Mouse (Mus musculus): ENCODE measurements around the gene AW011738. TPM values are rescaled to one million over a fixed set of nuclear protein-coding genes. Genes with fewer than 3 reads are reported as not detected.

Gene AW011738
- polyA plus RNA-seq, 1 experiment, result 1.8 TPM

- peak overlapping the region; percentile 71 for H3K4me3 ChIP-seq (ENCODE audit: low read depth, low read length)
- no peak overlapping the region for H3K27ac ChIP-seq (ENCODE audit: insufficient read depth, low read depth, low read length)
- no peaks in the 10 kb centered on the region for H3K27me3 ChIP-seq (ENCODE audit: control insufficient read depth, insufficient read depth, low read length)
- H3K36me3 ChIP-seq (ENCODE audit: control insufficient read depth, insufficient read depth, low read length), result peaks cover 26% of the 10 kb centered on the region
- TF ChIP-seq POLR2A (IDR thresholded peaks at IDR 0.05; ENCODE audit: low read depth, low read length), result no peak
- H3K4me1 ChIP-seq (ENCODE audit: control insufficient read depth, insufficient read depth, insufficient read length, low read length), result peaks cover 3% of the 10 kb centered on the region
- 21% methylated on average over 55 of the region's 60 CpGs for WGBS
Observed at GRCm38 (mm10) chr4:156236651-156237447, 33.7 kb downstream of the AW011738 start.

GRCm38 (mm10) chr4:156249567-156249966 lies 46.5 kb downstream of the AW011738 start:
- H3K4me3 ChIP-seq (ENCODE audit: low read depth, low read length), result no peak overlapping the region
- H3K4me1 ChIP-seq (ENCODE audit: control insufficient read depth, insufficient read depth, insufficient read length, low read length), result peaks cover 4% of the 10 kb centered on the region
- H3K36me3 ChIP-seq (ENCODE audit: control insufficient read depth, insufficient read depth, low read length), result peaks cover 25% of the 10 kb centered on the region
- peaks cover 8% of the 10 kb centered on the region for H3K27me3 ChIP-seq (ENCODE audit: control insufficient read depth, insufficient read depth, low read length)
- 47% methylated on average over 11 of the region's 11 CpGs for WGBS
- H3K27ac ChIP-seq (ENCODE audit: insufficient read depth, low read depth, low read length), result no peak overlapping the region
- no peak for TF ChIP-seq POLR2A (IDR thresholded peaks at IDR 0.05; ENCODE audit: low read depth, low read length)
- no peak for TF ChIP-seq CTCF (IDR thresholded peaks at IDR 0.05; ENCODE audit: extremely low read depth, insufficient read length, insufficient replicate concordance, low read depth, low read length)

GRCm38 (mm10) chr4:156251081-156251480 lies 48.0 kb downstream of the AW011738 start:
- Histone ChIP-seq H3K4me3 (ENCODE audit: low read depth, low read length) (no peak overlapping the region), H3K27ac (ENCODE audit: insufficient read depth, low read depth, low read length) (no peak overlapping the region), H3K36me3 (ENCODE audit: control insufficient read depth, insufficient read depth, low read length) (peaks cover 12% of the 10 kb centered on the region), H3K27me3 (ENCODE audit: control insufficient read depth, insufficient read depth, low read length) (peaks cover 18% of the 10 kb centered on the region), H3K4me1 (ENCODE audit: control insufficient read depth, insufficient read depth, insufficient read length, low read length) (peaks cover 5% of the 10 kb centered on the region)
- TF ChIP-seq CTCF (IDR thresholded peaks at IDR 0.05; ENCODE audit: extremely low read depth, insufficient read length, insufficient replicate concordance, low read depth, low read length), result no peak
- TF ChIP-seq POLR2A (IDR thresholded peaks at IDR 0.05; ENCODE audit: low read depth, low read length), result no peak
- 71% methylated on average over 8 of the region's 8 CpGs for WGBS

- TF ChIP-seq POLR2A (IDR thresholded peaks at IDR 0.05; ENCODE audit: low read depth, low read length), result no peak
- no peak for TF ChIP-seq CTCF (IDR thresholded peaks at IDR 0.05; ENCODE audit: extremely low read depth, insufficient read length, insufficient replicate concordance, low read depth, low read length)
- H3K36me3 ChIP-seq (ENCODE audit: control insufficient read depth, insufficient read depth, low read length), result peaks cover 6% of the 10 kb centered on the region
- H3K27me3 ChIP-seq (ENCODE audit: control insufficient read depth, insufficient read depth, low read length), result peaks cover 18% of the 10 kb centered on the region
- no peak overlapping the region for H3K27ac ChIP-seq (ENCODE audit: insufficient read depth, low read depth, low read length)
- no peak overlapping the region for H3K4me3 ChIP-seq (ENCODE audit: low read depth, low read length)
- peaks cover 5% of the 10 kb centered on the region for H3K4me1 ChIP-seq (ENCODE audit: control insufficient read depth, insufficient read depth, insufficient read length, low read length)
- 34% methylated on average over 7 of the region's 7 CpGs for WGBS
Observed at GRCm38 (mm10) chr4:156252140-156252539, 49.0 kb downstream of the AW011738 start.

- Histone ChIP-seq H3K4me3 (ENCODE audit: low read depth, low read length) (no peak overlapping the region), H3K27me3 (ENCODE audit: control insufficient read depth, insufficient read depth, low read length) (peaks cover 18% of the 10 kb centered on the region), H3K4me1 (ENCODE audit: control insufficient read depth, insufficient read depth, insufficient read length, low read length) (peaks cover 5% of the 10 kb centered on the region), H3K27ac (ENCODE audit: insufficient read depth, low read depth, low read length) (no peak overlapping the region), H3K36me3 (ENCODE audit: control insufficient read depth, insufficient read depth, low read length) (peaks cover 3% of the 10 kb centered on the region)
- 31% methylated on average over 3 of the region's 3 CpGs for WGBS
- TF ChIP-seq POLR2A (IDR thresholded peaks at IDR 0.05; ENCODE audit: low read depth, low read length) (no peak), CTCF (IDR thresholded peaks at IDR 0.05; ENCODE audit: extremely low read depth, insufficient read length, insufficient replicate concordance, low read depth, low read length) (no peak)
Observed at GRCm38 (mm10) chr4:156252619-156253018, 49.5 kb downstream of the AW011738 start.

- H3K27me3 ChIP-seq (ENCODE audit: control insufficient read depth, insufficient read depth, low read length), result peaks cover 18% of the 10 kb centered on the region
- peaks cover 1% of the 10 kb centered on the region; the same call in 1 of the 2 replicates for H3K36me3 ChIP-seq (ENCODE audit: control insufficient read depth, insufficient read depth, low read length)
- no peak overlapping the region for H3K27ac ChIP-seq (ENCODE audit: insufficient read depth, low read depth, low read length)
- TF ChIP-seq CTCF (IDR thresholded peaks at IDR 0.05; ENCODE audit: extremely low read depth, insufficient read length, insufficient replicate concordance, low read depth, low read length), result no peak
- TF ChIP-seq POLR2A (IDR thresholded peaks at IDR 0.05; ENCODE audit: low read depth, low read length), result no peak
- WGBS, result 35% methylated on average over 7 of the region's 7 CpGs
- peaks cover 5% of the 10 kb centered on the region for H3K4me1 ChIP-seq (ENCODE audit: control insufficient read depth, insufficient read depth, insufficient read length, low read length)
- H3K4me3 ChIP-seq (ENCODE audit: low read depth, low read length), result no peak overlapping the region
Observed at GRCm38 (mm10) chr4:156253043-156253442, 49.9 kb downstream of the AW011738 start.

GRCm38 (mm10) chr4:156254361-156255077 lies 51.4 kb downstream of the AW011738 start:
- Histone ChIP-seq H3K27me3 (ENCODE audit: control insufficient read depth, insufficient read depth, low read length) (peaks cover 18% of the 10 kb centered on the region), H3K36me3 (ENCODE audit: control insufficient read depth, insufficient read depth, low read length) (no peaks in the 10 kb centered on the region), H3K4me3 (ENCODE audit: low read depth, low read length) (peak overlapping the region; percentile 4; the same call in 1 of the 2 replicates), H3K27ac (ENCODE audit: insufficient read depth, low read depth, low read length) (no peak overlapping the region), H3K4me1 (ENCODE audit: control insufficient read depth, insufficient read depth, insufficient read length, low read length) (peaks cover 5% of the 10 kb centered on the region)
- WGBS, result 5% methylated on average over 28 of the region's 30 CpGs
- no peak for TF ChIP-seq CTCF (IDR thresholded peaks at IDR 0.05; ENCODE audit: extremely low read depth, insufficient read length, insufficient replicate concordance, low read depth, low read length)
- TF ChIP-seq POLR2A (IDR thresholded peaks at IDR 0.05; ENCODE audit: low read depth, low read length), result no peak

Other genes with a start within 250 kb of the AW011738 start
- 47.8 and 186 TPM in 2 replicates for gene C1qtnf12, start 241.0 kb upstream of the AW011738 start, polyA plus RNA-seq (2012; rRNA removed)
- gene B3galt6, start 210.7 kb upstream of the AW011738 start, polyA plus RNA-seq (2012; rRNA removed), result 5.5 and 7.4 TPM in 2 replicates
- 44.0 and 80.5 TPM in 2 replicates for gene Sdf4, start 210.4 kb upstream of the AW011738 start, polyA plus RNA-seq (2012; rRNA removed)
- gene Tnfrsf4, start 189.5 kb upstream of the AW011738 start, polyA plus RNA-seq (2012; rRNA removed), result 2.1 and 6.3 TPM in 2 replicates
- gene Tnfrsf18, start 177.1 kb upstream of the AW011738 start, polyA plus RNA-seq (2012; rRNA removed), result 3.9 and 6.1 TPM in 2 replicates
- gene Ttll10, start 143.9 kb upstream of the AW011738 start, polyA plus RNA-seq (2012; rRNA removed), result 5.2 and 9.1 TPM in 2 replicates
- 7.4 and 8.3 TPM in 2 replicates for gene 9430015G10Rik, start 93.3 kb upstream of the AW011738 start, polyA plus RNA-seq (2012; rRNA removed)
- 0.10 and 0.33 TPM in 2 replicates for gene Rnf223, start 72.8 kb upstream of the AW011738 start, polyA plus RNA-seq (2012; rRNA removed)
- gene Agrn, start 5.8 kb upstream of the AW011738 start, polyA plus RNA-seq (2012; rRNA removed), result 53.6 and 101 TPM in 2 replicates
- gene Isg15, start 2.5 kb upstream of the AW011738 start, polyA plus RNA-seq (2012; rRNA removed), result 28.1 and 90.2 TPM in 2 replicates
- 0.06 and 0.09 TPM in 2 replicates for gene Perm1, start 12.6 kb downstream of the AW011738 start, polyA plus RNA-seq (2012; rRNA removed)
- 30.3 and 46.9 TPM in 2 replicates for gene Plekhn1, start 31.6 kb downstream of the AW011738 start, polyA plus RNA-seq (2012; rRNA removed)
- 28.7 and 37.0 TPM in 2 replicates for gene Noc2l, start 32.7 kb downstream of the AW011738 start, polyA plus RNA-seq (2012; rRNA removed)
- 0.29 and 0.34 TPM in 2 replicates for gene Samd11, start 52.4 kb downstream of the AW011738 start, polyA plus RNA-seq (2012; rRNA removed)
- gene Vmn2r-ps159, start 127.8 kb downstream of the AW011738 start, polyA plus RNA-seq (2012; rRNA removed), result not detected in 2 replicates

All from small intestine, adult 2 months (tissue).